Mouse (Mus musculus) lung, embryonic 16.5 days (tissue): Measurements from ENCODE around the gene Rsc1a1. TPM values are rescaled to one million over a fixed set of nuclear protein-coding genes. Genes with fewer than 3 reads are reported as not detected.

Experiments
- ATAC-seq: fragments of 200-750 bp; cut with Nextera tagmentation; 2 replicates; pipeline ENCODE4 v1.8.0; 2017; ENCODE audit warnings: low read depth, mild to moderate bottlenecking, moderate library complexity
- H3K27ac ChIP-seq: fragments of 300-500 bp; sonication (generic); 2 replicates; pipeline ENCODE4 v1.5.1; 2014; ENCODE audit warnings: mild to moderate bottlenecking, control low read depth, low read length
- H3K27me3 ChIP-seq: fragments of 300-500 bp; sonication (generic); 2 replicates; pipeline ENCODE4 v1.6.1; 2014; ENCODE audit warnings: low read depth, low read length, mixed read lengths; ENCODE audit not compliant: control insufficient read depth, insufficient read depth
- H3K36me3 ChIP-seq: fragments of 300-500 bp; sonication (generic); 2 replicates; pipeline ENCODE4 v1.6.1; 2014; ENCODE audit warnings: low read length; ENCODE audit not compliant: control insufficient read depth, insufficient read depth
- H3K4me1 ChIP-seq: fragments of 300-500 bp; sonication (generic); replicated peaks from 2 replicates; pipeline ENCODE4 v1.6.1; 2014; ENCODE audit warnings: low read length, mixed read lengths; ENCODE audit not compliant: control insufficient read depth, insufficient read depth
- H3K4me2 ChIP-seq: fragments of 300-500 bp; sonication (generic); 2 replicates; pipeline ENCODE4 v1.6.1; 2014; ENCODE audit warnings: low read depth, low read length, control low read depth
- H3K4me3 ChIP-seq: fragments of 300-500 bp; sonication (generic); 2 replicates; pipeline ENCODE4 v1.5.1; 2014; ENCODE audit warnings: mild to moderate bottlenecking, low read length, control low read depth
- H3K9ac ChIP-seq: fragments of 300-500 bp; sonication (generic); 2 replicates; pipeline ENCODE4 v1.6.1; 2014; ENCODE audit warnings: low read length, control low read depth
- H3K9me3 ChIP-seq: fragments of 300-500 bp; sonication (generic); 2 replicates; pipeline ENCODE4 v1.6.1; 2016; ENCODE audit warnings: low read length; ENCODE audit not compliant: control insufficient read depth
- WGBS: fragments of 180-500 bp; shearing (Covaris S2); extraction: QIAGEN DNeasy Blood & Tissue Kit; methylation state at CpG from one replicate; pipeline ENCODE4 v1.1.7; 2014; 5-methylcytosine and 5-hydroxymethylcytosine counted together
- polyA plus RNA-seq: library from polyadenylated mRNA; unstranded; fragments of >200 nt; fragmentation: Nextera tagmentation; extraction: Ambion mirVana; gene quantifications from 2 replicates; pipeline ENCODE4 v1.2.1, GENCODE M21; 2015

Rsc1a1 gene
- polyA plus RNA-seq, 1 experiment from 2014 or later = not detected

DNA sequence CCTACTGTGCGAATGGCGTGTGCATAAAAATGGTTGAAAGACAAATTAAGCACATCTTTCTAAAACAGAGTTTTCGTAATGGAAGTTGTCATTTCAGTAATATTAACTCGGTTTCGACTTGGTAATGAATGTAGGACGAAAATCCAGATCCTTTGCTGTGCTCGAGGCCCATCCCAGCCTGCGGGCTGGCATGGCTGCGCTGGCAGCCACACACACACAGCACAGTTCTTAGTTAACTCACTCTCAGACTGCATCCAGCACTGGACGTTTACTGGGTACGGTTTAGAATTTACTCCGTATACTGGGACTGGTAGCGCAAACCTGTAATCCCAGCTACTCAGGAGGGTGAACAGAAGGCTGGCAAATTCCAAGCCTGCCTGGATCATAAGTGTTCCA lies 38.3 kb upstream of the Rsc1a1 start:
- H3K4me3 ChIP-seq = peak overlapping the region; percentile 98
- H3K27ac ChIP-seq = peak overlapping the region; percentile 96; the same call in 1 of the 2 replicates
- H3K4me2 ChIP-seq = peak overlapping the region; percentile 64
- peaks cover 4% of the 10 kb centered on the region; the same call in 1 of the 2 replicates for H3K36me3 ChIP-seq
- ATAC-seq = peak; percentile 43; the same call in 1 of the 2 replicates
- no peaks in the 10 kb centered on the region for H3K9me3 ChIP-seq
- H3K9ac ChIP-seq = peak overlapping the region; percentile 71
- 6% methylated on average over 13 of the region's 13 CpGs for WGBS
- peaks cover 28% of the 10 kb centered on the region for H3K4me1 ChIP-seq
- H3K27me3 ChIP-seq = no peaks in the 10 kb centered on the region

DNA sequence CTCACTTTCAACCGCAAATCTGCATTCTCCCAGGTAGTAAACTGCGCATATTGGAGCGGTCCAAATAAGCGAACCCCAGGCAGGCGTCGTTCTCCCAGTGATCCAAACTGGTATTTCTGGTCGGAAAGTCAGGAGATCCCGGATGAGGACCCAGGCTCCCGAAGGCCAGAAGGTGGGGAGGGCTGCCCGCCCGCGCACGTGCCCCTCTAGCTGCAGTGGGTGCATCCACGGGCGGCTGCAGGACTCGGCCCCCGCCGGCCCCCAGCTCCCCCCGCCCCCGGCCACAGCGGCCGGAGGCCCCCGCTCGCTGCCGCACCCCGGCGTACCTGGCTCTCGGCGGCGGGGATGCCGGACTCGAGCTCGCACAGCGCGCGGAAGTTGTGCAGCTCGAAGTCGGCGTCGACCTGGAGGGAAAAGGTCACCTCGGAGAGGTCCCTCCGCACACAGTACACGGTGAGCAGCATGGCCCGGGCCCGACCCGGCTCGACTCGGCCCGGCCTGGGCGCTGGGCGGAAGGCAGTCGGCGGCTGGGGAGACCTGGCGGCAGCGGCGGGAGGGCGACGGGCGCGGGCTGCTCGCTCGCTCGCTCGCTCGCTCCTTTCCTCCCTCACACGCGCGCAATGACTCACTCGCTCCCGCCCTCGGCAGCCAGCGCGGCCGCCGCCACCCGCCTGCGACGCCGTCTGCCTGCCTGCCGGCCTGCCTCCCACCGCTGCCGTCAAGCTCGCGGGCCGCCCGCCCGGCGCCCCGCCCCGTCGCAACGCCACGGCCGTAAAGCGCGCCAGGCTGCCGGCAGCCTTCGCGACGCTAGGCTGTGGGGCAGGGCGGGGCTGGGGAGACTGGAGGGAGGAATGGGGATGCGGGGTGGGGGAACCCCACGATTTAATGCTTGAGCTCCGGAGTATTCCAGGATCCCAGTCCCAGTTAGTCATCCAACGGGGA lies 37.6 kb upstream of the Rsc1a1 start, which contains the start of gene Ddi2:
Gene Ddi2 (minus strand): TSS at position 689 of the 942 bp plus-strand sequence.
- H3K9me3 ChIP-seq = no peaks in the 10 kb centered on the region
- no peaks in the 10 kb centered on the region for H3K27me3 ChIP-seq
- peak within 1 kb of the TSS; percentile 64 for H3K4me2 ChIP-seq
- peak within 1 kb of the TSS; percentile 97 for H3K9ac ChIP-seq
- peaks cover 28% of the 10 kb centered on the region for H3K4me1 ChIP-seq
- peak within 1 kb of the TSS; percentile 98 for H3K4me3 ChIP-seq
- WGBS = under 1% methylated on average over 76 of the region's 105 CpGs
- H3K36me3 ChIP-seq = peaks cover 4% of the 10 kb centered on the region; the same call in 1 of the 2 replicates
- ATAC-seq = peak; percentile 92
- H3K27ac ChIP-seq = peak within 1 kb of the TSS; percentile 96

DNA sequence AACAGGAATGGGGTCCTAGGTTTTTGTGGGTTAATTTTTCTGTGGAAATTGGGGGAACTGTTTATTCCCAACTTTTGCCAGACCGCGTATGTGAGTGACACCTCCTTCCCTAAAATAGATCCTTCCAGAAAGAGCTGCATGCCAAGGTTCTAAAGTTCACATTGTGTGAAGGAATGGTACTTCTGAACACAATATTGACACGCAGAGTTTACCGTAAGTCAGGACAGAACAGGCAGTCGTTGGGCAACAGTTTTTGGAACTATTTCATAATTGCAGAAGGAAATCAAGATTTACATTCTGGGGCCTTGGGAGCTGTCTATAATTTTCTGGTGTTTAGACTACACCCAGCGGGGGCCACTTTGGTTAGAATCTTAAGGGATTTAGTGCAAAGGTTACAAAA lies 36.6 kb upstream of the Rsc1a1 start:
- Histone ChIP-seq H3K9ac (peak overlapping the region; percentile 97), H3K36me3 (peaks cover 5% of the 10 kb centered on the region; the same call in 1 of the 2 replicates), H3K4me1 (peaks cover 28% of the 10 kb centered on the region), H3K27me3 (no peaks in the 10 kb centered on the region), H3K9me3 (no peaks in the 10 kb centered on the region), H3K27ac (peak overlapping the region; percentile 96), H3K4me2 (peak overlapping the region; percentile 64), H3K4me3 (peak overlapping the region; percentile 98)
- 19% methylated on average over 6 of the region's 6 CpGs for WGBS
- no peak for ATAC-seq

DNA sequence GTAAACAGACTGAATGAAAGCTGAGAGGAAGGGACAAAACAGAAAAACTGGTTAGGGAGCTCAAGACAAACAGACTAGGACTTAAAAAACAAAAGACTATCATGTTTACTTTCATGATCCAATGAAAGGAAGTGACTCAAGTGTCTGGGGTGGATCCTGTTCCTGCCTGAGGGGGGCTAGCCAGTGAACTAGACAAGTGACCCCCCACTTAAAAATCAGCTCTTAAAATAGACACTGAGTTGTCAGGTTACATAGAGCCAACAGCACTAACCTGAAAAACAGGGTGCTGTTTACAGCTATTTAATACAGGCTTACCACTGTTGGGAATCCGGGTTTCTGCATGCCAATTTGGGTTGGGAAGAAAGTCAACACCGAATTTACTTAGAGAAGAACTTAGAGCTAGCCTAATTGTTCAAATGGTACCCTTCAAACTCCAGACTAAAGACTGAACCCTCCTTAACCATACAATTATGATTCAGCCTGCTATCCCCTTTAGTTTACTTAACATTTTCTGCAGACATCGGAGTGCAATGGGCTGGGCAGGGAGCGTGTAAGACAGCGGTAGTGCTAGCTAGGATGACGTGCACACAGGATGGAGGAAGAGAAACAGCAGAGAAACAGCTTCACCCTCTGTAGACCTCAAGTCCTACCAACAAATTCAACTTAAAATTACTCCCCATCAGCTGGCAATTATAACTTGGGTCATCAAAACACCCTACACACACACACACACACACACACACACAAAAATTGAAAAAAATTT lies 35.5 kb upstream of the Rsc1a1 start:
- H3K27ac ChIP-seq = peak overlapping the region; percentile 96
- H3K4me2 ChIP-seq = peak overlapping the region; percentile 64
- H3K4me1 ChIP-seq = peaks cover 28% of the 10 kb centered on the region
- 44% methylated on average over 6 of the region's 6 CpGs for WGBS
- peaks cover 7% of the 10 kb centered on the region; the same call in 1 of the 2 replicates for H3K36me3 ChIP-seq
- peak overlapping the region; percentile 98 for H3K4me3 ChIP-seq
- no peak overlapping the region for H3K9ac ChIP-seq
- no peaks in the 10 kb centered on the region for H3K9me3 ChIP-seq
- H3K27me3 ChIP-seq = no peaks in the 10 kb centered on the region
- ATAC-seq = no peak

DNA sequence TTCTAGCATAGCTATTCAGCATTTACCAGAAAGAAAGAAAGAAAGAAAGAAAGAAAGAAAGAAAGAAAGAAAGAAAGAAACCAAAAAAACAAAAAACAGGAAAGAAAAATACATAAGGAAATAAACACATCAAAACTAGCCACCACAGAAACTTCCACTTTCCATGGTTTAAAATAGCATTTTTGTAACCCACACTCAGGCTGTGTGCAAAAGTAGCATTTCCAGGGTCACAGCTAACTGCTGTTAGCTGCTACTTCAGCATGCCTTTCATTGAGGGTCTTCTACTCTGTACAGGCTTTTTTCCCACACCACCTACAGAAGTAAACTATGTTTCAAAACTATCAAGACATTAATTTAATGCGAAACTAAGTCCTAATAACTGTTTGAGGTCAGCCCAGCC lies 33.9 kb upstream of the Rsc1a1 start:
- Histone ChIP-seq H3K4me3 (no peak overlapping the region), H3K4me2 (no peak overlapping the region), H3K27me3 (no peaks in the 10 kb centered on the region), H3K9me3 (no peaks in the 10 kb centered on the region), H3K4me1 (peaks cover 22% of the 10 kb centered on the region), H3K36me3 (peaks cover 7% of the 10 kb centered on the region; the same call in 1 of the 2 replicates), H3K9ac (no peak overlapping the region), H3K27ac (no peak overlapping the region; the same call in 1 of the 2 replicates)
- ATAC-seq = no peak
- 86% methylated on average over 1 of the region's 1 CpGs for WGBS

DNA sequence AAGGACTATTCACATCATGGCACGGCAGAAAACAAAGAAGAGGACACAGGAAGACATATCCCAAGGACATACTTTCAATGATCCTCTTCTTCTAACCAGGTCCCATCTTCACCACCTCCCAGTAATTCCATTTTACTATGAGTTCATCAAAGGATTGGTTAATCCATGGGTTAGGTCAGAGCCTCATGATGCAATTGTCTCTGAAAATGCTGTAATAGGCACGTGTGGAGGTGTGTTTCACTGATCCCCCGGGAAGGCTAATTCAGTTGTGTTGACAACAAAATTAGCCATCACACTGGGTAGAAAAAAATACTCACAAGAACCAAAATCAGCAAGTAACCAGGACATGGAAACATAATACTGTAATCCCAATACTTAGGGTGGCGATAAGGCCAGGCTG lies 32.2 kb upstream of the Rsc1a1 start:
- Histone ChIP-seq H3K4me3 (no peak overlapping the region), H3K4me2 (no peak overlapping the region), H3K4me1 (peaks cover 18% of the 10 kb centered on the region), H3K27ac (no peak overlapping the region), H3K9me3 (no peaks in the 10 kb centered on the region), H3K36me3 (peaks cover 14% of the 10 kb centered on the region), H3K27me3 (no peaks in the 10 kb centered on the region), H3K9ac (no peak overlapping the region)
- WGBS = 87% methylated on average over 4 of the region's 4 CpGs
- ATAC-seq = no peak

DNA sequence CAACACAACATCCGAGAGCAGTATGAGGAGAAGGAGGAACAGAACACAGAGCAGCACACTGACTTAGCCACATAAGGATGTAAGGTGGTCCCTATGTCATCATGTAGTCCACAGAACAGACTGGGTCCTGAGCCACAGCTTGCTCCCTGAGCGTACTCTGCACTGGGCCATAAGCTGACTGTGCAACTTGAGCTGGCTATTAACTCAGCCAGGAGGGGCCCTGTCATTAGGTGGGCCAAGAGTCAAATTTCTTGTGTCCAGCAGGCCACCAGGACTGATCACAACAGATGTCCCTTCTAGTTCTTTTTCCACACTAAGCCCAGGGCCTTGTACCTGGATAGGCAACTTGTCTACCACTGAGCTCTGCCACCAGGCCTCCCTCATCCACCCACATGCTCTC lies 29.6 kb upstream of the Rsc1a1 start:
- ATAC-seq = no peak
- peaks cover 16% of the 10 kb centered on the region for H3K36me3 ChIP-seq
- H3K9me3 ChIP-seq = no peaks in the 10 kb centered on the region
- H3K4me1 ChIP-seq = peaks cover 2% of the 10 kb centered on the region; the same call in 1 of the 2 replicates
- H3K9ac ChIP-seq = no peak overlapping the region
- H3K4me3 ChIP-seq = no peak overlapping the region
- no peak overlapping the region for H3K4me2 ChIP-seq
- no peak overlapping the region for H3K27ac ChIP-seq
- WGBS = 68% methylated on average over 2 of the region's 2 CpGs
- no peaks in the 10 kb centered on the region for H3K27me3 ChIP-seq

DNA sequence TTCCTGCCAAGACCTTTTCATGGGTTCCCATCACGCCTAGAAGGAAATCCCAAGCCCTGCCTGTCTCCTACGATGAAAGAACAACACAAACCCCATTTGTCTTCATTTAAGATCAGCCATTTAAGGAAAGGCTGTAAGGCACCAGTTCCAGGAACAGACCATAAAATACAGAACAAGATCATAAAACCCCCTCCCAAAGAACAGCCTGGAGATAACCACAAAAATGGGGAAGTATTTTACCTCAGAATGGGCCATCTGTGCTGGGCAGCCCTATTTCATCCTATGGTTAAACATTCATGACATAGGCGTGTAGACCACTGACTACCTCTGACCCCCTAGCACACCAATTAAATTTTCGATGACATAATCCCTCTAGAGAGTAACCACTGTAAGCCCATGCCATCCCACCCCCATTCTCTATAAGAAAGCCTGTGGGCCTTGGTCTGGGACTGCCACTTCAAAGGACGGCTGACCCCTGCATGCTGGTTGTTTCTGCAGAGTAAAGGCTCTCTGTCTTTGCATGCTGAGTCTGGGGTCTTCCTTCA lies 28.3 kb upstream of the Rsc1a1 start:
- 80% methylated on average over 5 of the region's 5 CpGs for WGBS
- H3K36me3 ChIP-seq = peaks cover 22% of the 10 kb centered on the region
- no peak for ATAC-seq

More for the DNA sequence above, 28.3 kb upstream of the Rsc1a1 start:
- Histone ChIP-seq H3K9me3 (no peaks in the 10 kb centered on the region), H3K4me1 (no peaks in the 10 kb centered on the region), H3K4me3 (no peak overlapping the region), H3K9ac (no peak overlapping the region), H3K27ac (no peak overlapping the region), H3K4me2 (no peak overlapping the region), H3K27me3 (no peaks in the 10 kb centered on the region)
